Mouse (Mus musculus) lung, adult 2 months (tissue): ENCODE data around the gene Dnal4.

Source experiments
- CTCF ChIP-seq: fragments of 200-500 bp; IDR thresholded peaks from 2 replicates; pipeline ENCODE4 v1.5.1; 2011; ENCODE audit warnings: mild to moderate bottlenecking, low read length, control low read depth; ENCODE audit not compliant: insufficient read depth
- POLR2A ChIP-seq: fragments of 200-500 bp; IDR thresholded peaks from 2 replicates; pipeline ENCODE4 v1.6.1; 2011; ENCODE audit warnings: low read depth, mild to moderate bottlenecking, control low read depth, low read length, borderline replicate concordance; ENCODE audit errors: extremely low read depth

GRCm38 (mm10) chr15:79805246-79805645 is 27.6 kb upstream of the Dnal4 start:
- no peak for TF ChIP-seq CTCF
- TF ChIP-seq POLR2A = no peak
